Mouse (Mus musculus): ENCODE results near the gene Il25. TPM values are rescaled to one million over a fixed set of nuclear protein-coding genes. Genes with fewer than 3 reads are reported as not detected.

The Il25 gene
- total RNA-seq (2023) = not detected

DNA sequence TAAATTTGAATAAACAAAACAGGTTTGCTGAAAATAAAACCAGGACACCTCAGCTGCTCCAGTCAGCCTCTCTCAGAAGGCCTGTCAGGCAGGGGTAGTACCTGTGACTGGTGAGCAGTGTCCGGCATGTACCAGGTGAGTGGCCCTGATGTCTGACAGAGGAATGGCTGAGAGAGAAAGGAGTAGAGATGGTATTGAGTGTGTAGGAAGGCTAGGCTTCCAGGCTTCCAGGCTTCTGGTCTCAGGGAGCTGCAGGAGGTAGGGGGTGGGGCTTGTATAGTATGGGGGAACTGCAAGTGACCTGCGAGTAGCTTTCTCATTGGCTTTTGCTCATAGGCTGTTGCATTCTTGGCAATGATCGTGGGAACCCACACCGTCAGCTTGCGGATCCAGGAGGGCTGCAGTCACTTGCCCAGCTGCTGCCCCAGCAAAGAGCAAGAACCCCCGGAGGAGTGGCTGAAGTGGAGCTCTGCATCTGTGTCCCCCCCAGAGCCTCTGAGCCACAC lies at the start of gene Il25:
Gene Il25 (plus strand): TSS at position 51 of the 506 bp plus-strand sequence.

GRCm38 (mm10) chr14:54883154-54884021 lies 49.1 kb upstream of the Il25 start, which contains the start of the genes Bcl2l2 and Gm20521:
TSS of gene Bcl2l2 (plus strand) at chr14:54883377.
TSS of gene Gm20521 (plus strand) at chr14:54883441.

GRCm38 (mm10) chr14:54892200-54892599 lies 40.3 kb upstream of the Il25 start, which contains the start of gene Pabpn1:
TSS of gene Pabpn1 (plus strand) at chr14:54892500.

GRCm38 (mm10) chr14:54912886-54913285 lies 19.6 kb upstream of the Il25 start, which contains the start of gene Slc22a17:
TSS of gene Slc22a17 (minus strand) at chr14:54913132.

DNA sequence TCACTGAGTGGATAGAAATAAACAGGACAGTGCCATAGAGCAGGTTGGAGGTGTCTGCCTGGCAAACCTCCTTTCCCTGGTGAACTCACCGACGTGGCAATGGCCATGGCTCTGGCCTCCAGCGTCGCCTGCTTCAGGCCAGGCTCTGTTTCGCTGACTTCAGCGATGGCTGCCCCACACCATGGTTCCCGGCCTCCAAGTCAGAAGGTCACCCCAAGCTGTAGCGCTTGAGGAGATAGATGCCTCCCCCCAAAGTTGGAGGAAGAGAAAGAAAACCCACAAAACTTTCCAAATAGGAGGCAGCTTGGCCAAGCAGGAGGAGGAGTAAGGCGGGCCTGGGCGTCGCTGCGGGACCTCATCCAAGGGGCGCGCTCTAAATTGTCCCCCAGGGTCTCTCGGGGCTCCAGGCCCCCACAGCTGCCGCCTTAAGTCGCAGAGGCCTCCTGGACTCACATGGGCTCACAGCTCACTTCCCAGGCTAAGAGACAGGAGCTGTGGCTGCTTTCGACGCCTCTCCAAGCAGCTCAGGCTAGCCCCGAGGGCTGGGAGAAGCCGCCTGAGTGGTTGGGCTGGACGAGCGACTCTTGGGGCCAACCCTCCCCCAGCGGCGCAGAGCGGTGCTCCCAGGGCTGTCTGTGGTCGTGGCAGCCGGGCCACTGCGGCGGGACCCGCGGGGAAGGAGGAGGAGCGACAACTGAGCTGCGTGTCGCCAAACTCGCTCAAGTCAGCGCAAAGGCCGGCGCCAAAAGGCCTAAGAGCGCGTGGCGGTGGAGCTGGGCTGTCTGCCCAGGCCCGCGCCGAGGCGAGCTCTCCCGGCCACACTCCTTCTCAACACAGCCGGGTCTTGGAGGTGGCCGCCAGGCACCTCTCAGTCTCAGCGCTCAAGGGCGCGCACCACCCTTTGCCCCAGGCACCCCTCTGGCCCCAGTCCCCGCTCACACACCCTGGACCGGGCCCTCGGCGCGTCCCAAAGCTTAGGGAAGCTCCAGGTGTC lies 6.8 kb upstream of the Il25 start, which contains the start of gene Efs:
Gene Efs (minus strand): TSS at position 778 of the 994 bp plus-strand sequence.

GRCm38 (mm10) chr14:54935904-54936830 lies 3.7 kb downstream of the Il25 start, which contains the start of gene Cmtm5:
TSS of gene Cmtm5 (plus strand) at chr14:54936261.

GRCm38 (mm10) chr14:54966320-54966977 lies 34.0 kb downstream of the Il25 start, which contains the start of gene Myh6:
TSS of gene Myh6 (minus strand) at chr14:54966927.

DNA sequence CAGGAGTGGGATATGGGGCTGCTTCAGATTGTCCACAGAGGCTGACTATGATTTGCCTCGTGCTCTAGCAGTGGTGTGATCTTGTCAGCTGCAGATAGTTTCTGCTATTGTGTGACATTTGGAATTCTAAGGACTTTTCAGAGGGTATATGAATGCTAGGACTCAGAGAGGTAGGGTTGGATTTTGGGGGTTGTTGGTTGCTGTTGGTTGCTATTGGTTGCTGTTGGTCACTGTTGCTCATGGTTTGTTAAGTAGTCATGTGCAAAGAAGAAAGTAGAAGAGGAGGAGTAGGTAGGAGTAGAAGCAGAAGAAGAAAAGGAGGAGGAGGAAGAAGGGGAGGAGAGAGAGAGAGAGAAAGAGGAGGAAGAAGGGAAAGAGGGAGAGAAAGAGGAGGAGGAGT lies 44.1 kb downstream of the Il25 start, which contains the start of gene Gm17428:
Gene Gm17428 (plus strand): TSS at position 301 of the 400 bp plus-strand sequence.

Other genes with a start within 250 kb of the Il25 start
- gene 1700123O20Rik, start 246.5 kb upstream of the Il25 start, total RNA-seq (2023) = 10 to 100 TPM; 28.6 to 30.0 TPM
- gene Acin1, start 245.8 kb upstream of the Il25 start, total RNA-seq (2023) = 100 to 1,000 TPM; 231 to 260 TPM
- under 1 TPM; 0.31 to 0.38 TPM for gene Gm29776, start 233.9 kb upstream of the Il25 start, total RNA-seq (2023)
- 100 to 1,000 TPM; 146 to 191 TPM for gene Cebpe, start 220.5 kb upstream of the Il25 start, total RNA-seq (2023)
- gene Slc7a8, start 150.7 kb upstream of the Il25 start, total RNA-seq (2023) = 1 to 10 TPM; 5.3 to 5.6 TPM
- gene Rnf212b, start 118.6 kb upstream of the Il25 start, total RNA-seq (2023) = not detected
- gene Homez, start 61.7 kb upstream of the Il25 start, total RNA-seq (2023) = 10 to 100 TPM; 12.0 to 12.3 TPM
- gene Ppp1r3e, start 55.1 kb upstream of the Il25 start, total RNA-seq (2023) = 1 to 10 TPM; 2.4 to 2.5 TPM
- 10 to 100 TPM in 1 of 2 experiments, 1 to 10 TPM in 1; 8.3 to 13.1 TPM for gene Bcl2l2, start 49.3 kb upstream of the Il25 start, total RNA-seq (2023)
- gene Gm20521, start 49.3 kb upstream of the Il25 start, total RNA-seq (2023) = 1 to 10 TPM in 1 of 2 experiments, not detected in 1; 3.2 TPM
- gene Pabpn1, start 40.2 kb upstream of the Il25 start, total RNA-seq (2023) = 100 to 1,000 TPM; 141 to 157 TPM
- under 1 TPM; 0.27 to 0.49 TPM for gene Slc22a17, start 19.6 kb upstream of the Il25 start, total RNA-seq (2023)
- gene Efs, start 6.6 kb upstream of the Il25 start, total RNA-seq (2023) = not detected
- gene Cmtm5, start 3.6 kb downstream of the Il25 start, total RNA-seq (2023) = not detected
- gene Myh6, start 34.2 kb downstream of the Il25 start, total RNA-seq (2023) = not detected
- not detected for gene Gm17428, start 44.2 kb downstream of the Il25 start, total RNA-seq (2023)
- under 1 TPM in 1 of 2 experiments, not detected in 1; 0.09 TPM for gene Myh7, start 61.9 kb downstream of the Il25 start, total RNA-seq (2023)
- 10 to 100 TPM; 39.0 to 42.8 TPM for gene Ngdn, start 82.8 kb downstream of the Il25 start, total RNA-seq (2023)
- gene Zfhx2, start 159.6 kb downstream of the Il25 start, total RNA-seq (2023) = 1 to 10 TPM; 1.4 to 1.9 TPM
- 1 to 10 TPM; 2.7 to 3.1 TPM for gene Thtpa, start 162.1 kb downstream of the Il25 start, total RNA-seq (2023)
- 10 to 100 TPM; 42.3 to 46.1 TPM for gene Ap1g2, start 173.9 kb downstream of the Il25 start, total RNA-seq (2023)
- gene Jph4, start 184.2 kb downstream of the Il25 start, total RNA-seq (2023) = not detected

Data from neutrophil, adult 59 days (primary cell).